Mouse (Mus musculus): ENCODE results near the gene Cplane1. TPM values are rescaled to one million over a fixed set of nuclear protein-coding genes. Genes with fewer than 3 reads are reported as not detected.

Cplane1 gene
- polyA plus RNA-seq (2012; rRNA removed): 12.9 and 15.2 TPM in 2 replicates

DNA sequence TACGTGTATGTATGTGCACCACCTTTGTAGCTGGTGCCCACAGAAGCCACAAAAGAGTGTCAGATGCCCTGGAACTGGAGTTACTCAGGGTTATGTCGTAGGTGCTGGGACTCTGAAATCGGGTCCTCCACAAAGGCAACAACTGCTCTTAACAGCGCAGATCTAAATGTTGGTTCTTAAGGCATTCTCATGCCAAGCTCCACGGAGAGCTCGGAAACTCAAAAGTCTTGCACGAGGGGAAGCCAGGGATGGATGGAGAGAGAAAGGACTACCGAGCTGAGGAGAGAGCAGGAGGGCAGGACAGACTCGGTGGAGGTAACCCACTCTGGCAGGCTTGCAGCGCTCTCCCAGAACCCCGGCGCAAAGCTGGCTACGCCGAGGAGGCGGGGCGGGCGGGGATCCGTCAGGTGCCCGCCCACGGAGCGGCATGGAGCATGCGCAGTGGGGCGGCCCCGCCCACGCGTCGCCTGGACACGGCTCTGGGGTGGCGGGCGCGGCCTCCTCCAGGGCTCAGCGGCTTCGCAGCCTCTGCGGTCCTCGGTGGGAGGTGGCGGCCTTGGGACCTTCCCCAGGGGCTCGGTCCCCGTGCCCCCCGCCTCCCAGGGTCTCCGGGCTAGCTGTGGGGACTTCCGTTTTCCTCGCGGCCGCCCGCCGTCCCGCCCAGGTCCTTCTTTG is at the start of gene Cplane1:
TSS of gene Cplane1 (plus strand) at position 516 of the 675 bp plus-strand sequence.

Other genes with a start within 250 kb of the Cplane1 start
- 41.4 and 42.1 TPM in 2 replicates for gene Wdr70, start 69.9 kb upstream of the Cplane1 start, polyA plus RNA-seq (2012; rRNA removed)
- gene Nup155, start 59.8 kb upstream of the Cplane1 start, polyA plus RNA-seq (2012; rRNA removed): 29.1 and 43.8 TPM in 2 replicates